Mouse (Mus musculus): ENCODE measurements around the gene Tsr3. TPM values are rescaled to one million over a fixed set of nuclear protein-coding genes. Genes with fewer than 3 reads are reported as not detected.
"Not testable (repeated sequence)": the region's sequence is repeated elsewhere in the genome, so short reads cannot be mapped to it uniquely, and the experiment has no call there.

Tsr3 gene
- total and polyA plus RNA-seq, 2 experiments = 16.7 to 19.3 TPM

- Histone ChIP-seq H3K27ac (replicated peaks; ENCODE audit: insufficient read depth, low read depth, low read length) (no peak overlapping the region), H3K4me1 (ENCODE audit: control insufficient read depth, insufficient read depth, low read length) (no peaks in the 10 kb centered on the region), H3K79me2 (ENCODE audit: control insufficient read depth, insufficient read depth, low read length) (no peaks in the 10 kb centered on the region), H3K36me3 (ENCODE audit: control insufficient read depth, insufficient read depth, low read length) (peaks cover 12% of the 10 kb centered on the region), H3K9ac (ENCODE audit: low read depth, low read length) (no peak overlapping the region), H3K27me3 (ENCODE audit: control insufficient read depth, insufficient read depth, low read length) (no peaks in the 10 kb centered on the region), H3K4me3 (ENCODE audit: insufficient read depth, low read depth, low read length) (no peak overlapping the region)
- no peak for DNase-seq (ENCODE audit: extremely low read depth, low read depth, low spot score)
- WGBS = 90% methylated on average over 3 of the region's 3 CpGs
- no peak for TF ChIP-seq CTCF (IDR thresholded peaks at IDR 0.05; ENCODE audit: low read depth, low read length)
- no peak for TF ChIP-seq POLR2A (IDR thresholded peaks at IDR 0.05; ENCODE audit: extremely low read depth, insufficient read depth, low read length)
Measured at GRCm38 (mm10) chr17:25215431-25215830, 24.5 kb upstream of the Tsr3 start.

GRCm38 (mm10) chr17:25218967-25219366 is 21.0 kb upstream of the Tsr3 start:
- WGBS = 94% methylated on average over 9 of the region's 9 CpGs
- H3K27ac ChIP-seq (replicated peaks; ENCODE audit: insufficient read depth, low read depth, low read length) = no peak overlapping the region

GRCm38 (mm10) chr17:25219492-25220295 is 20.3 kb upstream of the Tsr3 start:
- 94% methylated on average over 15 of the region's 15 CpGs for WGBS
- TF ChIP-seq CTCF (IDR thresholded peaks at IDR 0.05; ENCODE audit: low read depth, low read length) (no peak), POLR2A (IDR thresholded peaks at IDR 0.05; ENCODE audit: extremely low read depth, insufficient read depth, low read length) (no peak)
- H3K36me3 ChIP-seq (ENCODE audit: control insufficient read depth, insufficient read depth, low read length) = 0 out of 2 replicates have a peak, but pooled peaks cover 1% of the 10 kb centered on the region
- no peak overlapping the region for H3K4me3 ChIP-seq (ENCODE audit: insufficient read depth, low read depth, low read length)
- DNase-seq (ENCODE audit: extremely low read depth, low read depth, low spot score) = no peak
- no peak overlapping the region for H3K27ac ChIP-seq (replicated peaks; ENCODE audit: insufficient read depth, low read depth, low read length)
- no peak overlapping the region for H3K9ac ChIP-seq (ENCODE audit: low read depth, low read length)
- H3K27me3 ChIP-seq (ENCODE audit: control insufficient read depth, insufficient read depth, low read length) = no peaks in the 10 kb centered on the region
- H3K79me2 ChIP-seq (ENCODE audit: control insufficient read depth, insufficient read depth, low read length) = peaks cover 18% of the 10 kb centered on the region; the same call in 1 of the 2 replicates
- H3K4me1 ChIP-seq (ENCODE audit: control insufficient read depth, insufficient read depth, low read length) = peaks cover 21% of the 10 kb centered on the region

More at GRCm38 (mm10) chr17:25218967-25219366, 21.0 kb upstream of the Tsr3 start:
- H3K4me3 ChIP-seq (ENCODE audit: insufficient read depth, low read depth, low read length) = no peak overlapping the region
- H3K36me3 ChIP-seq (ENCODE audit: control insufficient read depth, insufficient read depth, low read length) = peaks cover 5% of the 10 kb centered on the region
- peaks cover 17% of the 10 kb centered on the region for H3K4me1 ChIP-seq (ENCODE audit: control insufficient read depth, insufficient read depth, low read length)
- no peaks in the 10 kb centered on the region for H3K27me3 ChIP-seq (ENCODE audit: control insufficient read depth, insufficient read depth, low read length)
- no peak for DNase-seq (ENCODE audit: extremely low read depth, low read depth, low spot score)
- peaks cover 12% of the 10 kb centered on the region; the same call in 1 of the 2 replicates for H3K79me2 ChIP-seq (ENCODE audit: control insufficient read depth, insufficient read depth, low read length)
- TF ChIP-seq POLR2A (IDR thresholded peaks at IDR 0.05; ENCODE audit: extremely low read depth, insufficient read depth, low read length) (no peak), CTCF (IDR thresholded peaks at IDR 0.05; ENCODE audit: low read depth, low read length) (no peak)
- H3K9ac ChIP-seq (ENCODE audit: low read depth, low read length) = no peak overlapping the region

GRCm38 (mm10) chr17:25220746-25221145 is 19.2 kb upstream of the Tsr3 start:
- DNase-seq (ENCODE audit: extremely low read depth, low read depth, low spot score) = peak; percentile 82
- whole genome bisulfite sequencing = 31% methylated on average over 1 of the region's 1 CpGs
- Histone ChIP-seq H3K4me1 (ENCODE audit: control insufficient read depth, insufficient read depth, low read length) (peaks cover 21% of the 10 kb centered on the region), H3K27me3 (ENCODE audit: control insufficient read depth, insufficient read depth, low read length) (no peaks in the 10 kb centered on the region), H3K36me3 (ENCODE audit: control insufficient read depth, insufficient read depth, low read length) (0 out of 2 replicates have a peak, but pooled peaks cover 1% of the 10 kb centered on the region), H3K9ac (ENCODE audit: low read depth, low read length) (peak overlapping the region; percentile 37; the same call in 1 of the 2 replicates), H3K27ac (replicated peaks; ENCODE audit: insufficient read depth, low read depth, low read length) (peak overlapping the region; percentile 79), H3K4me3 (ENCODE audit: insufficient read depth, low read depth, low read length) (no peak overlapping the region), H3K79me2 (ENCODE audit: control insufficient read depth, insufficient read depth, low read length) (peaks cover 23% of the 10 kb centered on the region)
- TF ChIP-seq POLR2A (IDR thresholded peaks at IDR 0.05; ENCODE audit: extremely low read depth, insufficient read depth, low read length) = no peak
- TF ChIP-seq CTCF (IDR thresholded peaks at IDR 0.05; ENCODE audit: low read depth, low read length) = no peak

- H3K9ac ChIP-seq (ENCODE audit: low read depth, low read length) = peak overlapping the region; percentile 12; the same call in 1 of the 2 replicates
- peaks cover 21% of the 10 kb centered on the region for H3K4me1 ChIP-seq (ENCODE audit: control insufficient read depth, insufficient read depth, low read length)
- DNase-seq (ENCODE audit: extremely low read depth, low read depth, low spot score) = peak; percentile 63
- peak overlapping the region; percentile 28; the same call in 1 of the 2 replicates for H3K4me3 ChIP-seq (ENCODE audit: insufficient read depth, low read depth, low read length)
- TF ChIP-seq POLR2A (IDR thresholded peaks at IDR 0.05; ENCODE audit: extremely low read depth, insufficient read depth, low read length) (no peak), CTCF (IDR thresholded peaks at IDR 0.05; ENCODE audit: low read depth, low read length) (no peak)
- H3K79me2 ChIP-seq (ENCODE audit: control insufficient read depth, insufficient read depth, low read length) = peaks cover 24% of the 10 kb centered on the region
- peak overlapping the region; percentile 79 for H3K27ac ChIP-seq (replicated peaks; ENCODE audit: insufficient read depth, low read depth, low read length)
- 20% methylated on average over 23 of the region's 30 CpGs for WGBS
- no peaks in the 10 kb centered on the region for H3K27me3 ChIP-seq (ENCODE audit: control insufficient read depth, insufficient read depth, low read length)
- H3K36me3 ChIP-seq (ENCODE audit: control insufficient read depth, insufficient read depth, low read length) = 0 out of 2 replicates have a peak, but pooled peaks cover 1% of the 10 kb centered on the region
Measured at GRCm38 (mm10) chr17:25221821-25222503, 18.0 kb upstream of the Tsr3 start.

GRCm38 (mm10) chr17:25222504-25222940 is 17.4 kb upstream of the Tsr3 start:
- not testable (repeated sequence) for DNase-seq (ENCODE audit: extremely low read depth, low read depth, low spot score); H3K36me3 ChIP-seq (ENCODE audit: control insufficient read depth, insufficient read depth, low read length); H3K27me3 ChIP-seq (ENCODE audit: control insufficient read depth, insufficient read depth, low read length)
- Histone ChIP-seq H3K79me2 (ENCODE audit: control insufficient read depth, insufficient read depth, low read length) (peaks cover 25% of the 10 kb centered on the region), H3K4me1 (ENCODE audit: control insufficient read depth, insufficient read depth, low read length) (peaks cover 21% of the 10 kb centered on the region), H3K27ac (replicated peaks; ENCODE audit: insufficient read depth, low read depth, low read length) (peak overlapping the region; percentile 91), H3K9ac (ENCODE audit: low read depth, low read length) (peak overlapping the region; percentile 79), H3K4me3 (ENCODE audit: insufficient read depth, low read depth, low read length) (peak overlapping the region; percentile 78)
- 9% methylated on average over 17 of the region's 28 CpGs for WGBS

All from liver, adult 2 months (tissue).